Mouse (Mus musculus) bone marrow, adult 2 months (tissue): ENCODE data around the gene Ubqlnl. TPM values are rescaled to one million over a fixed set of nuclear protein-coding genes. Genes with fewer than 3 reads are reported as not detected.

ENCODE experiments used
- H3K27ac ChIP-seq: fragments of 200-500 bp; 2 replicates; pipeline ENCODE4 v1.5.1; 2012; ENCODE audit warnings: low read depth, mild to moderate bottlenecking, control low read depth, inconsistent platforms, low read length; ENCODE audit not compliant: control insufficient read depth, poor library complexity, insufficient read depth
- H3K4me1 ChIP-seq: fragments of 200-500 bp; 2 replicates; pipeline ENCODE4 v1.6.1; 2011; ENCODE audit warnings: low read length; ENCODE audit not compliant: control insufficient read depth, insufficient read depth
- H3K4me3 ChIP-seq: fragments of 200-500 bp; replicated peaks from 2 replicates; pipeline ENCODE3; 2011; ENCODE audit warnings: mild to moderate bottlenecking, low read depth, low read length, control low read depth; ENCODE audit not compliant: control insufficient read depth
- CTCF ChIP-seq: fragments of 200-500 bp; IDR thresholded peaks from 2 replicates; pipeline ENCODE4 v1.5.1; 2011; ENCODE audit warnings: low read length, control low read depth; ENCODE audit not compliant: control insufficient read depth, insufficient read depth
- POLR2A ChIP-seq: fragments of 200-500 bp; IDR thresholded peaks from 2 replicates; pipeline ENCODE4 v1.6.1; 2011; ENCODE audit warnings: low read depth, mild to moderate bottlenecking, control low read depth, low read length, borderline replicate concordance; ENCODE audit not compliant: control insufficient read depth
- WGBS: fragments of 180-500 bp; shearing (Covaris S2); methylation state at CpG from one replicate; pipeline ENCODE4 v1.1.7; 2018; 5-methylcytosine and 5-hydroxymethylcytosine counted together
- polyA plus RNA-seq: library from polyadenylated mRNA; stranded (reverse); fragments of >200 nt; gene quantifications from 2 replicates; pipeline ENCODE4 v1.2.4, GENCODE M21; 2011; ENCODE audit warnings: low replicate concordance; ENCODE audit not compliant: missing spikeins, insufficient read depth, insufficient read length

Ubqlnl gene
- polyA plus RNA-seq, 1 experiment, result not detected

DNA sequence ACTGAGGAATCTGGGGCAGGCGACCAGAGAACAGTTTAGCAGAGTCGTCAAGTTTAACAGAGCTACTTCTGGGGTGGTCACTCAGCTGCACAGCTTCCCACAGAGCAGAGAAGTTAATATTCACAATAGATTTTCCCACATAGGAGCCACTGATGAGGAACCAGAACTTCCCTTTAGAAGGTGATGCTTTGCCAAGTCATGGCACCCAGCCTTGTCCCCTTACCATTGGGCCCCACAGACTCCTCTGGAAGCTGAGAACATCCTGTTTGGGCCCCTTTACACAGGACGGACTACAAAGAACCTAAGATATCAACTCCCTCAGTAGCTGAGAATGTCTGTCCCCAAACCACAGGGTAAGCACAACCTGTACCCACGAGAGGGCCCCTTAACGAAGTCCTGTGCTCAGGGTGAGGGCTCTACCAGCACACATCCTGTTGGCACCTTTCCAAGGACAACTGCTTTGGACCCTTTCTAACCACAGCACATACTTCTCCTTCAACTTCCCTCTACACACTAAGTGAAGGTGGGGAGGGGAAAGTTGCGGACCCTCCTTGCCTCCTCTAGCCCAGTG lies 19.4 kb upstream of the Ubqlnl start:
- Histone ChIP-seq H3K4me3 (no peak overlapping the region), H3K4me1 (peaks cover 2% of the 10 kb centered on the region; the same call in 1 of the 2 replicates), H3K27ac (0 out of 2 replicates have a peak overlapping the region, but pooled peaks have one; percentile 2)
- 3% methylated on average over 6 of the region's 6 CpGs for WGBS
- no peak for TF ChIP-seq POLR2A

DNA sequence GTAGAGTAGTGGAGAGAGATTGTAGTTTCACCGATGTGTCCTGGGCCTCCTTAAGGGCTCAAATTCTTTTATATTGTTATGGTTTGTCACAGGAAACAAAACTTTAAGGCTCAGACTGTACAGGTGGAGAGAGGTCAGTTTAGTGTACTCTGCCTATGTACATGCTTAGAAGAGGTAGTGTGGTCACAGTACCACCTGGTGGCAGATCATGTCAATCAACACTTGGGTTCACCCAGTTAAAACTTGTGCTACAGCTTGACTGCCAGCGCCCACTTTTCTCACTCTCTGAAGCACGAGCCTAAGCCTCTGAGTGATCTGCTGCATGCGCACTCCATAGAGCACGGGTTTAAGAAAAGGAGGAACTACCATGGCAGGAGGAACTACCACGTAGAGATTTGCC lies 16.7 kb upstream of the Ubqlnl start:
- Histone ChIP-seq H3K4me3 (no peak overlapping the region), H3K27ac (no peak overlapping the region), H3K4me1 (peaks cover 2% of the 10 kb centered on the region; the same call in 1 of the 2 replicates)
- WGBS, result 10% methylated on average over 6 of the region's 6 CpGs
- TF ChIP-seq POLR2A (no peak), CTCF (no peak)

DNA sequence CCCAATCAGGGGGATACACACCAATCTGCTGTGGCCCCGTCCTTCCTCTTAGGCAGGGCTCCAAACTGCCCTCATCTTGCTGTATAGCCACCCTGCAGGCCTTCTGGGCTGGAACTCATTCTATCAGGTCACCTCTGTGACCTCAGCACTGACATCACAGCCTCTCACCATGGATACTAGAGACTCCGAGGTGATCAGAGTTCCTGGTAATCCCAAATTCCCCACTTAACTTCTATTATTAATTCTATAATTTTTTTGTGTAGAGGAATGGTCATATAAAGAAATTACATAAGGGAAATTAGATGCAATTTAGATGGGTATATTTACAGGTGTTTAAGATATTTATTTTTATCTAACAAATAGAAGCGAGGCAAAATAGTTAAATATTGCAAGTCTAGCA lies 7.2 kb downstream of the Ubqlnl start, which contains the start of gene Ubqln3:
Gene Ubqln3 (minus strand): TSS at position 101 of the 400 bp plus-strand sequence.
- TF ChIP-seq CTCF (no peak), POLR2A (no peak)
- WGBS, result 77% methylated on average over 3 of the region's 3 CpGs
- H3K4me1 ChIP-seq, result no peaks in the 10 kb centered on the region

DNA sequence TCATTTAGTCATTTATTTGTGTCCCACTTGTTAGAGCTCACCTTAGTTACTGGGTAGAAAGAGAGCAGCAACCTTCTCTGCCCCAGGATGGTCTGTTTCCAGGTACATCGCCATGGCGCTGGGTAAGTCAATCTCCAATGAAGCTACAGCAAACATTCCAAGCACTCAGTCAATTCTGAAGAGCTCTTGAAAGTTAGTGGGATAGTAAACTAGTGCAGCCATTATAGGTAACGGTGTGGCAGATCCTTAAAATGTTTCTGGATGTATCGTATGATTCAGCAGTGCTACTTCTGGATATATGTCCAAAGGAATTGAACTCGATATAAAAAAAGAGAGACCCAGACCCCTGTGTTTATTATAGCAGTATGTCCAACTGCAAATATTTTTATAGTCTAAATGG lies 13.1 kb downstream of the Ubqlnl start, which contains the start of gene Olfr643:
Gene Olfr643 (minus strand): TSS at position 101 of the 400 bp plus-strand sequence.
- 83% methylated on average over 5 of the region's 5 CpGs for WGBS

More for the DNA sequence above, 7.2 kb downstream of the Ubqlnl start, which contains the start of gene Ubqln3:
- Histone ChIP-seq H3K4me3 (no peak within 1 kb of the TSS), H3K27ac (no peak within 1 kb of the TSS)

DNA sequence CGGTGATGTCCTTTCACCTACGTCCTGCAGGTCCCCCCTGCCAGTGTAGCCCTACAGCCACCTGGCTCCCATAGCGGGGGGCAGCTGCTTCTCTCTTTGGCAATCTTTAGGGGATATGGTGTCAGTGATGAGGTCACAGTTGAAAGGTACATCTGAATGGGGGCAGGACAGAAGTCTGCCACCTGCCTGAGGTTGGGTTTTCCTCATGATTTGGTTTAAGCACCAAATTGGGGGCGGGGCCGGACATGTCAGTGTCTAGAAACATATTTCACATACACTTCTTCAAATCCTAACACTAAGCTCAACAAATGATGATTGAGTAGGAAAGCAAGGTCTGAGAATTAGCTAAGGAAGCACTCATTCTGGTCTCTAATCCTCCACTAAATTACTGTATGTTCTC lies 20.6 kb downstream of the Ubqlnl start, which contains the start of gene Ubqln5:
Gene Ubqln5 (minus strand): TSS at position 101 of the 400 bp plus-strand sequence.
- Histone ChIP-seq H3K4me1 (no peaks in the 10 kb centered on the region), H3K27ac (no peak within 1 kb of the TSS), H3K4me3 (no peak within 1 kb of the TSS)
- WGBS, result 86% methylated on average over 5 of the region's 5 CpGs
- TF ChIP-seq POLR2A (no peak), CTCF (no peak)

More for the DNA sequence above, 13.1 kb downstream of the Ubqlnl start, which contains the start of gene Olfr643:
- TF ChIP-seq CTCF (no peak), POLR2A (no peak)
- Histone ChIP-seq H3K4me1 (no peaks in the 10 kb centered on the region), H3K4me3 (no peak within 1 kb of the TSS), H3K27ac (no peak within 1 kb of the TSS)

DNA sequence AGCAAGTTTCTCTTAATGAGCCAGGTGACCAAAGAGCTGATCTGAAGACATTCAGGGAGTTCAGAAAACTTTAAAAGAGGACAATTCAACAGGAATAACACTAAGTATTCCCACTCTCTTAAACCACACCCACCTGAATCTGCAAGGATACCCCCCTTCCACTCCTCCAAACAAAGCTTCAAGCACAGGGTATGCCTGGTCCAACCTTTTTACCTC lies 45.7 kb downstream of the Ubqlnl start, which contains the start of gene Olfr646:
Gene Olfr646 (plus strand): TSS at position 117 of the 216 bp plus-strand sequence.
- no peak within 1 kb of the TSS for H3K27ac ChIP-seq

DNA sequence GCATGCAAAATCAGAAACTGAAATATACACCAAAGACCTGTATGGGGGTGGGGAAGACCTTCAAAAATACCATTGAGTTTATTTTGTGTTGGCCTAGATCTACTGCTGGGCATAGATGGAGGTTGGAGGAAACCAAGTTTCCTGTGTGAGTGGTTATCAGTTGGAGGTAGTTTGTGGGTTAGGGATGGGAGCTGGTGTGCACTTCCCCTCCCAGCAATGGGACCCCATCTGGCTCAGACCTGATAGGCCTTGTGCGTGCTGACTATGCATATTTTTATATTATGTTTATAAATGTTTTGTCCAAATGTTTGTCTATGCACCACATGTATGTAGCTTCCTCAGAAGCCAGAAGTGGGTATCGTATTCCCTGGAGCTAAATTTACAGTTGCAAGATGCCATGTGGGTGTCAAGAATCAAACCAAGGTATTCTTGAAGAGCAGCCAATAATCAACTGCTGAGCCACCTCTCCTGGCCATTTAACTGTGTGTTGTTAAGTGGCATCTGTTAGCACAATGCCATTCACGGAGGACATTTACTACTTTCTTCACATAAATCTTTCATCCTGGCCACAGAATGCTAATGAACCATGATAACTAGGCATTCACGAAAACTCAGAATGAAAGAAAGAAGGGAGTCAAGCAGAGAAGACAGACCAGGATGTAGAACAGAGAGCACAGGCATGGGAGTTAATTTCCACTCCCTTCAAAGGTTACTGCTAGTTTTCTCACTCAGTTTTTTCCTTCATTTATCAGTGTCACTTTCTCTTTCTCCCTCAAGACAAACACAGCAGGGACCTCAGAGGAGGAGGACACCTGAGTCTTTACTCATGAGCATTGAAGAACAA lies 46.2 kb downstream of the Ubqlnl start:
- Histone ChIP-seq H3K4me1 (no peaks in the 10 kb centered on the region), H3K4me3 (no peak overlapping the region), H3K27ac (no peak overlapping the region)
- no peak for TF ChIP-seq CTCF
- no peak for TF ChIP-seq POLR2A
- WGBS, result 11% methylated on average over 4 of the region's 4 CpGs

More for the DNA sequence above, 45.7 kb downstream of the Ubqlnl start, which contains the start of gene Olfr646:
- Histone ChIP-seq H3K4me1 (no peaks in the 10 kb centered on the region), H3K4me3 (no peak within 1 kb of the TSS)
- no peak for TF ChIP-seq POLR2A
- no peak for TF ChIP-seq CTCF

Other genes with a start within 250 kb of the Ubqlnl start
- gene Olfr65, start 247.1 kb downstream of the Ubqlnl start, polyA plus RNA-seq, result not detected in 2 replicates
- not detected in 2 replicates for gene Olfr631, start 221.7 kb downstream of the Ubqlnl start, polyA plus RNA-seq
- not detected in 2 replicates for gene Olfr632, start 216.2 kb downstream of the Ubqlnl start, polyA plus RNA-seq
- gene Olfr633, start 206.1 kb downstream of the Ubqlnl start, polyA plus RNA-seq, result 0.25 TPM in 1 of 2 replicates, not detected in the other
- gene Olfr635, start 179.4 kb downstream of the Ubqlnl start, polyA plus RNA-seq, result not detected in 2 replicates
- gene Olfr638, start 151.8 kb downstream of the Ubqlnl start, polyA plus RNA-seq, result not detected in 2 replicates
- gene Olfr639, start 133.3 kb downstream of the Ubqlnl start, polyA plus RNA-seq, result not detected in 2 replicates
- not detected in 2 replicates for gene Olfr640, start 125.0 kb downstream of the Ubqlnl start, polyA plus RNA-seq
- gene Olfr641, start 115.1 kb downstream of the Ubqlnl start, polyA plus RNA-seq, result not detected in 2 replicates
- gene Olfr642, start 97.9 kb downstream of the Ubqlnl start, polyA plus RNA-seq, result 0.29 TPM in 1 of 2 replicates, not detected in the other
- gene 4930516K23Rik, start 89.1 kb downstream of the Ubqlnl start, polyA plus RNA-seq, result not detected in 2 replicates
- gene Olfr644, start 78.7 kb downstream of the Ubqlnl start, polyA plus RNA-seq, result not detected in 2 replicates
- gene Olfr645, start 65.1 kb downstream of the Ubqlnl start, polyA plus RNA-seq, result not detected in 2 replicates
- not detected in 2 replicates for gene Olfr646, start 45.7 kb downstream of the Ubqlnl start, polyA plus RNA-seq
- gene Ubqln5, start 20.7 kb downstream of the Ubqlnl start, polyA plus RNA-seq, result not detected in 2 replicates
- not detected in 2 replicates for gene Olfr643, start 13.2 kb downstream of the Ubqlnl start, polyA plus RNA-seq
- gene Ubqln3, start 7.3 kb downstream of the Ubqlnl start, polyA plus RNA-seq, result not detected in 2 replicates
- not detected in 2 replicates for gene Olfm5, start 14.3 kb upstream of the Ubqlnl start, polyA plus RNA-seq
- not detected in 2 replicates for gene Olfr648, start 32.8 kb upstream of the Ubqlnl start, polyA plus RNA-seq
- gene Olfr649, start 45.4 kb upstream of the Ubqlnl start, polyA plus RNA-seq, result not detected in 2 replicates
- 2.4 and 6.1 TPM in 2 replicates for gene Trim6, start 68.2 kb upstream of the Ubqlnl start, polyA plus RNA-seq
- gene Trim34a, start 93.9 kb upstream of the Ubqlnl start, polyA plus RNA-seq, result 10.6 and 18.7 TPM in 2 replicates
- 2.1 and 5.3 TPM in 2 replicates for gene Trim5, start 137.5 kb upstream of the Ubqlnl start, polyA plus RNA-seq
- gene Trim12a, start 164.9 kb upstream of the Ubqlnl start, polyA plus RNA-seq, result 57.3 and 112 TPM in 2 replicates
- gene Trim34b, start 178.9 kb upstream of the Ubqlnl start, polyA plus RNA-seq, result not detected in 2 replicates
- gene Trim12c, start 202.8 kb upstream of the Ubqlnl start, polyA plus RNA-seq, result 11.9 and 12.3 TPM in 2 replicates
- 12.8 and 49.8 TPM in 2 replicates for gene Trim30b, start 219.3 kb upstream of the Ubqlnl start, polyA plus RNA-seq